Mouse (Mus musculus) neural tube, embryonic 15.5 days (tissue): ENCODE data around the gene Epha7. TPM values are rescaled to one million over a fixed set of nuclear protein-coding genes. Genes with fewer than 3 reads are reported as not detected.

ENCODE experiments used
- ATAC-seq: fragments of 200-750 bp; cut with Nextera tagmentation; 2 replicates; pipeline ENCODE4 v1.8.0; 2017; ENCODE audit warnings: mild to moderate bottlenecking, moderate TSS enrichment, moderate library complexity; ENCODE audit not compliant: low FRiP score
- H3K27ac ChIP-seq: fragments of 300-500 bp; sonication (generic); replicated peaks from 2 replicates; pipeline ENCODE4 v1.5.1; 2015; ENCODE audit warnings: mild to moderate bottlenecking, inconsistent platforms
- H3K27me3 ChIP-seq: fragments of 300-500 bp; sonication (generic); replicated peaks from 2 replicates; pipeline ENCODE4 v1.6.1; 2015; ENCODE audit warnings: inconsistent platforms
- H3K36me3 ChIP-seq: fragments of 300-500 bp; sonication (generic); 2 replicates; pipeline ENCODE4 v1.6.1; 2015; ENCODE audit warnings: inconsistent platforms
- H3K4me1 ChIP-seq: fragments of 300-500 bp; sonication (generic); 2 replicates; pipeline ENCODE4 v1.6.1; 2015; ENCODE audit warnings: inconsistent platforms
- H3K4me2 ChIP-seq: fragments of 300-500 bp; sonication (generic); 2 replicates; pipeline ENCODE4 v1.6.1; 2015; ENCODE audit warnings: inconsistent platforms, mild to moderate bottlenecking, moderate library complexity
- H3K4me3 ChIP-seq: fragments of 300-500 bp; sonication (generic); replicated peaks from 2 replicates; pipeline ENCODE4 v1.5.1; 2015; ENCODE audit warnings: mild to moderate bottlenecking, inconsistent platforms
- H3K9ac ChIP-seq: fragments of 300-500 bp; sonication (generic); replicated peaks from 2 replicates; pipeline ENCODE4 v1.6.1; 2015; ENCODE audit warnings: mild to moderate bottlenecking, inconsistent platforms
- H3K9me3 ChIP-seq: fragments of 300-500 bp; sonication (generic); replicated peaks from 2 replicates; pipeline ENCODE4 v1.6.1; 2016; ENCODE audit warnings: inconsistent platforms
- WGBS: fragments of 180-500 bp; shearing (Covaris S2); methylation state at CpG from one replicate; pipeline ENCODE4 v1.1.7; 2015; ENCODE audit warnings: mixed read lengths; 5-methylcytosine and 5-hydroxymethylcytosine counted together
- polyA plus RNA-seq: library from polyadenylated mRNA; unstranded; fragments of >200 nt; fragmentation: Nextera tagmentation; extraction: Ambion mirVana; gene quantifications from 2 replicates; pipeline ENCODE4 v1.2.1, GENCODE M21; 2015

The Epha7 gene
- polyA plus RNA-seq, result 42.0 and 49.3 TPM in 2 replicates

- Histone ChIP-seq H3K4me2 (peak within 1 kb of the TSS; percentile 68), H3K9me3 (no peaks in the 10 kb centered on the region), H3K36me3 (no peaks in the 10 kb centered on the region), H3K27me3 (no peaks in the 10 kb centered on the region), H3K27ac (peak within 1 kb of the TSS; percentile 96), H3K4me1 (0 out of 2 replicates have a peak, but pooled peaks cover 4% of the 10 kb centered on the region), H3K9ac (peak within 1 kb of the TSS; percentile 76), H3K4me3 (peak within 1 kb of the TSS; percentile 69)
- peak; percentile 98 for ATAC-seq
- under 1% methylated on average over 48 of the region's 48 CpGs for WGBS
Measured at GRCm38 (mm10) chr4:28812691-28813289, at the start of gene Epha7. Epha7 (plus strand) TSS chr4:28813131.

GRCm38 (mm10) chr4:28783961-28784360, 29.0 kb upstream of the Epha7 start:
- no peaks in the 10 kb centered on the region for H3K4me1 ChIP-seq
- no peak overlapping the region for H3K27ac ChIP-seq
- H3K4me3 ChIP-seq, result no peak overlapping the region
- H3K4me2 ChIP-seq, result no peak overlapping the region
- ATAC-seq, result no peak
- H3K9ac ChIP-seq, result no peak overlapping the region
- no peaks in the 10 kb centered on the region for H3K9me3 ChIP-seq
- WGBS, result 61% methylated on average over 3 of the region's 3 CpGs
- H3K27me3 ChIP-seq, result no peaks in the 10 kb centered on the region
- H3K36me3 ChIP-seq, result no peaks in the 10 kb centered on the region

GRCm38 (mm10) chr4:28808800-28809199, 4.1 kb upstream of the Epha7 start:
- ATAC-seq, result no peak
- H3K9me3 ChIP-seq, result no peaks in the 10 kb centered on the region
- 0 out of 2 replicates have a peak, but pooled peaks cover 4% of the 10 kb centered on the region for H3K4me1 ChIP-seq
- H3K27ac ChIP-seq, result no peak overlapping the region
- H3K4me3 ChIP-seq, result no peak overlapping the region
- H3K4me2 ChIP-seq, result no peak overlapping the region
- H3K9ac ChIP-seq, result no peak overlapping the region
- H3K27me3 ChIP-seq, result no peaks in the 10 kb centered on the region
- no peaks in the 10 kb centered on the region for H3K36me3 ChIP-seq

- Histone ChIP-seq H3K9me3 (no peaks in the 10 kb centered on the region), H3K27me3 (no peaks in the 10 kb centered on the region), H3K4me1 (0 out of 2 replicates have a peak, but pooled peaks cover 4% of the 10 kb centered on the region), H3K27ac (no peak overlapping the region), H3K9ac (no peak overlapping the region), H3K4me2 (no peak overlapping the region), H3K36me3 (no peaks in the 10 kb centered on the region), H3K4me3 (no peak overlapping the region)
- 78% methylated on average over 4 of the region's 4 CpGs for WGBS
- no peak for ATAC-seq
Measured at GRCm38 (mm10) chr4:28809703-28810102, 3.2 kb upstream of the Epha7 start.

- WGBS, result under 1% methylated on average over 93 of the region's 94 CpGs
- 0 out of 2 replicates have a peak, but pooled peaks cover 4% of the 10 kb centered on the region for H3K4me1 ChIP-seq
- H3K27me3 ChIP-seq, result no peaks in the 10 kb centered on the region
- H3K4me3 ChIP-seq, result peak overlapping the region; percentile 69
- H3K9ac ChIP-seq, result peak overlapping the region; percentile 76
- ATAC-seq, result peak; percentile 64
- no peaks in the 10 kb centered on the region for H3K36me3 ChIP-seq
- H3K9me3 ChIP-seq, result no peaks in the 10 kb centered on the region
- peak overlapping the region; percentile 68 for H3K4me2 ChIP-seq
- H3K27ac ChIP-seq, result peak overlapping the region; percentile 96
Measured at GRCm38 (mm10) chr4:28813551-28814475, 882 bp downstream of the Epha7 start.

- H3K9ac ChIP-seq, result peak overlapping the region; percentile 76
- no peak for ATAC-seq
- H3K27ac ChIP-seq, result peak overlapping the region; percentile 96
- 0 out of 2 replicates have a peak, but pooled peaks cover 4% of the 10 kb centered on the region for H3K4me1 ChIP-seq
- H3K4me3 ChIP-seq, result peak overlapping the region; percentile 69
- H3K27me3 ChIP-seq, result no peaks in the 10 kb centered on the region
- under 1% methylated on average over 8 of the region's 8 CpGs for WGBS
- no peaks in the 10 kb centered on the region for H3K36me3 ChIP-seq
- peak overlapping the region; percentile 68 for H3K4me2 ChIP-seq
- no peaks in the 10 kb centered on the region for H3K9me3 ChIP-seq
Measured at GRCm38 (mm10) chr4:28814476-28814815, 1.5 kb downstream of the Epha7 start.

- no peaks in the 10 kb centered on the region for H3K36me3 ChIP-seq
- under 1% methylated on average over 70 of the region's 72 CpGs for WGBS
- H3K9ac ChIP-seq, result peak overlapping the region; percentile 76
- peak; percentile 22; the same call in 1 of the 2 replicates for ATAC-seq
- H3K27me3 ChIP-seq, result no peaks in the 10 kb centered on the region
- peak overlapping the region; percentile 96 for H3K27ac ChIP-seq
- 0 out of 2 replicates have a peak, but pooled peaks cover 4% of the 10 kb centered on the region for H3K4me1 ChIP-seq
- peak overlapping the region; percentile 68 for H3K4me2 ChIP-seq
- H3K9me3 ChIP-seq, result no peaks in the 10 kb centered on the region
- peak overlapping the region; percentile 69 for H3K4me3 ChIP-seq
Measured at GRCm38 (mm10) chr4:28814816-28815620, 2.1 kb downstream of the Epha7 start.

- ATAC-seq, result no peak
- 0% methylated on average over 15 of the region's 15 CpGs for WGBS
Measured at GRCm38 (mm10) chr4:28815621-28815920, 2.6 kb downstream of the Epha7 start.

GRCm38 (mm10) chr4:28823616-28824015, 10.7 kb downstream of the Epha7 start:
- Histone ChIP-seq H3K9ac (no peak overlapping the region), H3K36me3 (peaks cover 4% of the 10 kb centered on the region; the same call in 1 of the 2 replicates), H3K27ac (no peak overlapping the region), H3K4me1 (peaks cover 4% of the 10 kb centered on the region; the same call in 1 of the 2 replicates), H3K4me3 (no peak overlapping the region), H3K9me3 (no peaks in the 10 kb centered on the region), H3K27me3 (no peaks in the 10 kb centered on the region), H3K4me2 (no peak overlapping the region)
- no peak for ATAC-seq
- WGBS, result 58% methylated on average over 1 of the region's 1 CpGs

More at GRCm38 (mm10) chr4:28815621-28815920, 2.6 kb downstream of the Epha7 start:
- no peaks in the 10 kb centered on the region for H3K9me3 ChIP-seq
- H3K36me3 ChIP-seq, result no peaks in the 10 kb centered on the region
- H3K27ac ChIP-seq, result peak overlapping the region; percentile 96
- H3K4me3 ChIP-seq, result peak overlapping the region; percentile 69
- peak overlapping the region; percentile 68 for H3K4me2 ChIP-seq
- H3K27me3 ChIP-seq, result no peaks in the 10 kb centered on the region
- H3K9ac ChIP-seq, result peak overlapping the region; percentile 76
- 0 out of 2 replicates have a peak, but pooled peaks cover 4% of the 10 kb centered on the region for H3K4me1 ChIP-seq

GRCm38 (mm10) chr4:28824616-28825015, 11.7 kb downstream of the Epha7 start:
- WGBS, result 47% methylated on average over 7 of the region's 7 CpGs
- no peaks in the 10 kb centered on the region for H3K9me3 ChIP-seq
- no peak overlapping the region for H3K4me2 ChIP-seq
- H3K9ac ChIP-seq, result no peak overlapping the region
- H3K27ac ChIP-seq, result no peak overlapping the region
- H3K27me3 ChIP-seq, result no peaks in the 10 kb centered on the region
- no peak overlapping the region for H3K4me3 ChIP-seq
- ATAC-seq, result no peak
- peaks cover 4% of the 10 kb centered on the region; the same call in 1 of the 2 replicates for H3K36me3 ChIP-seq
- H3K4me1 ChIP-seq, result peaks cover 4% of the 10 kb centered on the region; the same call in 1 of the 2 replicates

- WGBS, result 90% methylated on average over 3 of the region's 3 CpGs
Measured at GRCm38 (mm10) chr4:28837669-28838068, 24.7 kb downstream of the Epha7 start.

More at GRCm38 (mm10) chr4:28837669-28838068, 24.7 kb downstream of the Epha7 start:
- Histone ChIP-seq H3K27me3 (no peaks in the 10 kb centered on the region), H3K36me3 (no peaks in the 10 kb centered on the region), H3K27ac (no peak overlapping the region), H3K9me3 (no peaks in the 10 kb centered on the region), H3K4me1 (peaks cover 5% of the 10 kb centered on the region; the same call in 1 of the 2 replicates), H3K4me3 (no peak overlapping the region), H3K4me2 (no peak overlapping the region), H3K9ac (no peak overlapping the region)
- no peak for ATAC-seq
